Mouse (Mus musculus) cerebellum, postnatal 10 days (tissue): ENCODE measurements at regions not wholly inside any gene's neighbourhood (a gene's known extent, or its start where the extent isn't known, plus 50 kb on each side); places are given as distances from the start of the nearest gene placed in this dataset.

Experiments used
- DNase-seq, 2 experiments: peaks; one replicate each; pipeline ENCODE4 v3.0.0; 2021; ENCODE audit warnings: mixed read lengths in 2 of 2

DNA sequence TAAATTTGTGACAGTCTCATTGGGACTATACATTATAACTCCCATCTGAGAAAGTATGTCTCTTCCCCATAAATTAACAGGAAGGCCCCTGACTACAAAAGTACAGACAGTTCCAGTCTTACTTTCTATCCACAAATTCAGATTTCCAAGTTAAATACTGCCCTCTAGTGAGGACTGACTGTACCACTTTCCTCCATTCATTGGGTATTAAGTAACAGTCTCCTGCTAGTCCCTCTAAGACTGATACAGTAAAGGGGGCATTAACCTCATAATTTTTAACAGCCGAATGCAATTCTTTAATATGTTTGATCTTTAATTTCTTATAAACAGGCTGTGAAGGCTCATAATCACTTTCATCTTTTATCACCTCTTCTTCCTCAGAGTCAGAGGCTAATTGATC lies 131.0 kb upstream of the Adcyap1 start:
- DNase-seq = peak; percentile 18 to 49

DNA sequence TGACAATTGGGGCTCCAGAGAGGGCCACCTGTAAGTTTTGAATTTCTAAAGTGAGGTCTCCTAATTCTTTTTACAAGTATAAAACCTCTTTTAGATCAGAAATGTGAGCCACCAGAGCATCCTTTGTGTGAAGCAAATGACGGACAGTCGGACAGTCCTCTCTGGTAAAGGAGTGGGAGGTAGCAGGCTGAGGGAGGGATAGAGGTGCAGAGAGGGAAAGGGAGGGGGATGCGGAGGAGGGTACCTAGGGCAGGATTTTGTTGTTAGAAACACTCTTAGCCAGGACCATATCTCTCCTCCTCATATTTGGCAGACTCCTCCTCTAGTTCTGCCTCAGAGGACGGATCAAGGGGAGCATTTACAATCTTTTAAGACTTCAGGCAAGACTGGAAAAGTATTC lies 130.3 kb upstream of the Adcyap1 start:
- no peak for DNase-seq

- DNase-seq = no peak
These were observed 114.8 kb upstream of the Adcyap1 start for GRCm38 (mm10) chr17:93084048-93084447.

DNA sequence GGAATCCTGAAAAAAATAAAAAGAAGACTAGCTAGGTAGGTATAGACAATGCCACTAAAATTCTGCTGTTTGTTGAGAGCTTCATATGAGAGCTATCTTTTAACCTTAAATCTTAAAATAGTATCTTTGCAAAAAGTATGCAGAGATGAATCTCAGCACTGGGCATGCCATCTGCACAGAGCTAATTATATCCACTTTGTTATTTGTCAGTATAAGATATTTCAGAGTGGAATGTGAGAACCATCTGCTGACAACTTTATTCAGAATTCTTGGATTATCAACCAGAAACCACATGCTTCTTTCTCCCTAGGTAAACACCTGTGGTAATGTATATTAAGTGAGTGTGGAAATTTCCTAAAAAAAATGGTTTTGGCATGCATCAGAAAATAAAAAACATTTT lies 94.3 kb upstream of the Adcyap1 start:
- no peak for DNase-seq

DNA sequence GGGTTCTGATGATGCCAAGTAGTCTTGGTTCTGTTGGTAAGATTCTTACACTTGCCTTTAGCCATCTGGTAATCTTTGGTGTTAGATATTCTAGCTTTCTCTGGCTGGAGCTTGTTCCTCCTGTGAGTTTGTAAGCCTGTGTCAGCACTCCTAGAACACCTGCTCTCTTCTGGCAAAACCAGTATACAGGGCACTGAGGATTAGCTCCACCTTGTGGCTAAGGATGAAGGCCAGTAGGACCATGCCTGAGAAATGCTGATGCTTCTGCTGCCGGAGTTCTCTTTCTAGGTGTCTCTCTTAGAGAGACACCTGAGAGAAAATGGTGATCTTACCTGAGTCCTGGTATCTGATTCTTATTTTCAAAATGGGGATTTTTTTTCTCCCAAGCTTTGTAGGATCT lies 58.8 kb upstream of the Adcyap1 start:
- peak; percentile 29 to 39 for DNase-seq

DNA sequence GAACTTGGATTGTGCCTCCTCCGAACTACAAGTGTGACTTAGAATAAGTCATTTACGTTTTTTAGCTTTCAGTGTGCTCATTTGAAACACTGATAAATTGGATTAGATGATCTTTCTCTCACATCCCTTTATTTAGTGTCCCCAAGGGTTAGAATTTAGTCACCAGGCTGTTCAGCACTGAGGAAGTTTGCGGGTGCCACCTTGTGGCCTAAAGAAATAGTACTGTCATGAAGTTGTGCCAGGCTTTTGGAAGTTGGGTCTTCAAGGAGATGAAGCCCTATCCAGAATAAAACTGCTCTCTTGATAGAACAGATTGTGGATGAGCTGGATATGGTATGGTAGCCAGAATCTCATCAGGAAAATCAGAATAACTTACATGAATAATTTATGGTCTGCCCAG lies 57.7 kb upstream of the Adcyap1 start:
- DNase-seq = peak; percentile 69 to 75
